Mouse (Mus musculus) C2C12 (cell line): Measurements from ENCODE around the gene Fbxo36. TPM values are rescaled to one million over a fixed set of nuclear protein-coding genes. Genes with fewer than 3 reads are reported as not detected.

Experiments
- H3K27me3 ChIP-seq: one replicate; pipeline ENCODE4 v1.6.1; 2011; ENCODE audit not compliant: control insufficient read depth, insufficient read depth, insufficient read length
- H3K36me3 ChIP-seq: one replicate; pipeline ENCODE4 v1.6.1; 2011; ENCODE audit not compliant: control insufficient read depth, insufficient read depth
- H3K4me3 ChIP-seq: one replicate; pipeline ENCODE4 v1.5.1; 2011; ENCODE audit warnings: mild to moderate bottlenecking, control low read depth; ENCODE audit not compliant: poor library complexity, insufficient read depth, severe bottlenecking
- H3K79me2 ChIP-seq: one replicate; pipeline ENCODE4 v1.6.1; 2011; ENCODE audit not compliant: control insufficient read depth, insufficient read depth
- H3K79me3 ChIP-seq: one replicate; pipeline ENCODE4 v1.6.1; 2011; ENCODE audit warnings: low read depth, control low read depth
- H3ac ChIP-seq: one replicate; pipeline ENCODE3; 2011; ENCODE audit warnings: low read depth; ENCODE audit not compliant: control insufficient read depth, insufficient read length
- CEBPB ChIP-seq: IDR thresholded peaks from one replicate; pipeline ENCODE4 v1.6.1; 2011; ENCODE audit warnings: low read depth, mild to moderate bottlenecking, control low read depth, moderate library complexity
- CTCF ChIP-seq: IDR thresholded peaks from one replicate; pipeline ENCODE4 v1.5.1; 2011; ENCODE audit not compliant: control insufficient read depth, insufficient read depth, insufficient read length
- FOSL1 ChIP-seq: IDR thresholded peaks from one replicate; pipeline ENCODE4 v1.8.0; 2011; ENCODE audit warnings: mild to moderate bottlenecking, low read length; ENCODE audit not compliant: poor library complexity, insufficient read depth, severe bottlenecking
- MAX ChIP-seq: IDR thresholded peaks from one replicate; pipeline ENCODE4 v1.6.1; 2011; ENCODE audit warnings: mild to moderate bottlenecking, control low read depth
- MYOD1 ChIP-seq: IDR thresholded peaks from one replicate; pipeline ENCODE4 v1.6.1; 2011; ENCODE audit warnings: low read depth; ENCODE audit not compliant: control insufficient read depth, insufficient read length
- MYOG ChIP-seq: IDR thresholded peaks from one replicate; pipeline ENCODE4 v1.6.1; 2011; ENCODE audit not compliant: control insufficient read depth, insufficient read length; ENCODE audit errors: extremely low read depth
- USF1 ChIP-seq: IDR thresholded peaks from one replicate; pipeline ENCODE4 v1.6.1; 2011; ENCODE audit warnings: low read depth, mild to moderate bottlenecking, control low read depth, moderate library complexity
- polyA plus RNA-seq: library from polyadenylated mRNA; unstranded; fragments of >200 nt; fragmentation: generic; extraction: Trizol; gene quantifications from one replicate; pipeline ENCODE4 v1.2.1, GENCODE M21; 2012; ENCODE audit warnings: missing spikeins

Gene Fbxo36
- polyA plus RNA-seq, 1 experiment: 6.8 TPM

- Histone ChIP-seq H3ac (no peak overlapping the region), H3K27me3 (no peaks in the 10 kb centered on the region), H3K4me3 (no peak overlapping the region), H3K36me3 (no peaks in the 10 kb centered on the region), H3K79me3 (no peaks in the 10 kb centered on the region), H3K79me2 (no peaks in the 10 kb centered on the region)
- TF ChIP-seq FOSL1 (no peak), CTCF (no peak), MYOD1 (no peak), MAX (no peak), USF1 (no peak), MYOG (no peak), CEBPB (no peak)
These were observed 25.0 kb downstream of the Fbxo36 start for GRCm38 (mm10) chr1:84864645-84865044.

DNA sequence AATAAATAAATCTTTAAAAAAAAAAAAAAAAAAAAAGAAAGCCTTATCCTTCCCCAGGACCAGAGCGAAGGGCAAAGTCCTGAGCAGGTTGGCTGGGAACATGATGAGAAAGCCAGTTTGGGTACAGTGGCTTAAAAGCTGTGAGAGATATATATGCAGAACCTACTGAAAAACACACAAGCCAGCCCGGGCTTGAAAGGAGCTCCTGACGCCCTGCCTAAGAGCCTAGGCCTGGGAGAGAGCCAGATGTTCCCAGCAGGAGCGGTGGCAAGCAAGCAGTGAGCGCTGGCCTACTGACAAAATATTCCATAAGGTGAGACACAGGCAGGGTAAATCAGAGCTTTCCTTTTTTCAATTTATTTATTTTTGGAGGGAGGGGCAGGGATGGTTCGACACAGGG, 26.6 kb downstream of the Fbxo36 start:
- TF ChIP-seq CEBPB: no peak
- TF ChIP-seq USF1: no peak
- no peak for TF ChIP-seq MYOD1
- no peak for TF ChIP-seq MYOG
- no peaks in the 10 kb centered on the region for H3K79me3 ChIP-seq
- no peaks in the 10 kb centered on the region for H3K79me2 ChIP-seq
- H3ac ChIP-seq: no peak overlapping the region
- no peaks in the 10 kb centered on the region for H3K27me3 ChIP-seq
- H3K4me3 ChIP-seq: no peak overlapping the region
- H3K36me3 ChIP-seq: no peaks in the 10 kb centered on the region

DNA sequence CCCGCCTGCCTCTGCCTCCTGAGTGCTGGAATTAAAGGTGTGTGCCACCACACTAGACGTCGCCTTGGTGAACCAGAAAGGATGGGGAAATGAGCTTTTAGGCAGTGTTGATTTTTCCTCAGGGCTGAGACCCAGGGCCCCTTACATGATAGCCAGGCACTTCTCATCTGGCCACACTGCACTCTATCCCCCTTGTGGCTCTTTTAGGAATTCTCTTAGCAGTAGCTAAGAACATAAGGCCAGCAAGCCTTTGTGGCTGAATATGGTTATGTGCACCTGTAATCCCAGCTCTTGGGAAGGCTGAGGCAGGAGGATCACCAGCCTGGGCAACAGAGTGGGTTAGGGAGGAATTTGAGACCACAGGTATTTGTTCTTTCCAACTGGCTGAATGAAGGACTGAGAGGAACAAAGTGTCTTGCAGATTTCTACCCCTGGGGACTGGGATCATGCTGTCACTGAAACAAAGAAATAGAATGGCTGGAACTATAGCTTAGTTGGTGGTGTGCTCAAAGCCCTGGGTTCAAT, 27.1 kb downstream of the Fbxo36 start:
- Histone ChIP-seq H3K79me3 (no peaks in the 10 kb centered on the region), H3K4me3 (no peak overlapping the region), H3K27me3 (no peaks in the 10 kb centered on the region), H3ac (no peak overlapping the region), H3K79me2 (no peaks in the 10 kb centered on the region), H3K36me3 (no peaks in the 10 kb centered on the region)
- TF ChIP-seq FOSL1 (no peak), USF1 (no peak), MAX (no peak), MYOG (no peak), MYOD1 (no peak), CEBPB (no peak), CTCF (no peak)

GRCm38 (mm10) chr1:84868311-84868710, 28.7 kb downstream of the Fbxo36 start:
- Histone ChIP-seq H3K36me3 (no peaks in the 10 kb centered on the region), H3K79me2 (no peaks in the 10 kb centered on the region), H3K27me3 (no peaks in the 10 kb centered on the region), H3K79me3 (no peaks in the 10 kb centered on the region), H3K4me3 (no peak overlapping the region), H3ac (no peak overlapping the region)
- TF ChIP-seq USF1 (no peak), FOSL1 (no peak), CTCF (no peak), MYOD1 (no peak), CEBPB (no peak), MAX (no peak), MYOG (no peak)

DNA sequence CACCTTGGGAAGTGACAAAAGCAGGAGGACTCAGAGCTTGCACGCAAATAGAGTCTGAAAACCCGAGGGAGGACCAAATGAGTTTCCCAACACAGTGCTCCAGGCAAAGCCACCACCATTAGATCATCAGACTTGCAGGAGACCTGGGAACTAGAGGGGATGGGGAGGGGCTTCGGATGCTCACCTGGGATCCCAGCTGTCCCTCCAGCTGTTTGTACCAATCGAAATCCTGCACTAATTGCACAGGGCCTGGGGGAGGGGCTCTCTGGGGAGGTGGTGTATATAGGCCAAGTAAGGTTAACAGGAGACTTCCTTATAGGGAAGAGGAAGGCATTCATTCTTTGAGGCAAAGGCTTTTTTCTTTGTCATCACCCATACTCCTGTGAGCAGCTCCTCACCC, 29.2 kb downstream of the Fbxo36 start:
- no peak overlapping the region for H3ac ChIP-seq
- no peaks in the 10 kb centered on the region for H3K79me3 ChIP-seq
- TF ChIP-seq MYOG (no peak), MYOD1 (no peak), USF1 (no peak), MAX (no peak), CTCF (no peak), CEBPB (no peak)
- H3K27me3 ChIP-seq: no peaks in the 10 kb centered on the region
- H3K79me2 ChIP-seq: no peaks in the 10 kb centered on the region
- H3K4me3 ChIP-seq: no peak overlapping the region
- no peaks in the 10 kb centered on the region for H3K36me3 ChIP-seq

- Histone ChIP-seq H3K4me3 (no peak overlapping the region), H3K79me2 (no peaks in the 10 kb centered on the region), H3K27me3 (no peaks in the 10 kb centered on the region), H3K79me3 (no peaks in the 10 kb centered on the region), H3K36me3 (no peaks in the 10 kb centered on the region), H3ac (no peak overlapping the region)
- no peak for TF ChIP-seq MYOG
- no peak for TF ChIP-seq MAX
- no peak for TF ChIP-seq CTCF
- no peak for TF ChIP-seq MYOD1
- TF ChIP-seq CEBPB: no peak
- no peak for TF ChIP-seq USF1
- TF ChIP-seq FOSL1: no peak
These were observed 29.9 kb downstream of the Fbxo36 start for GRCm38 (mm10) chr1:84869498-84869897.
